Mouse (Mus musculus) cortical plate, adult 2 months (tissue): ENCODE measurements around the gene Tcf7l2.

Experiments used
- CTCF ChIP-seq: fragments of 200-500 bp; IDR thresholded peaks from 2 replicates; pipeline ENCODE4 v1.5.1; 2011; ENCODE audit warnings: mild to moderate bottlenecking, control low read depth, low read length; ENCODE audit not compliant: insufficient read depth; ENCODE audit errors: extremely low read depth
- POLR2A ChIP-seq: fragments of 200-500 bp; IDR thresholded peaks from 2 replicates; pipeline ENCODE4 v1.6.1; 2011; ENCODE audit warnings: mild to moderate bottlenecking, low read length, control low read depth; ENCODE audit not compliant: insufficient read depth; ENCODE audit errors: extremely low read depth

DNA sequence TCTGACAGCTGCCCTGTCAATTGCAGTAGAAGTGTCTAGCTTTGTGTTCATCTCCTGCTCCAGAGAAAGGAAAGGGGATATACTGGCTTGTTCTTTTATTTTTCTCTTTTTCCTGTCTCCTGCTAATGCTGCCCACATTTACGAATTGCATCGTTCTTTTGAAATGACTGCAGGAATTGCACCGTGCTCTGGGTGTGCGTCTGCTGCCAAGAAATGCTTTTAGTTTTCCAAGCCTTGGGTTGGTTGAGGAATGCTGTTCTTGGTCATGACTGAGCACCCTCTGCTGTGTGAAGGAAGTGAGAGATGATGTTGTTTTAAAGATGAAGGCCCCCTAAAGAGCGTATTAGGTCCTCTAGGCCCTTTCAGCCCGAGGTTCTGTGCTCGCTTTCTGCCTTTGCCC is 75.4 kb downstream of the Tcf7l2 start:
- TF ChIP-seq CTCF (no peak), POLR2A (no peak)
